Mouse (Mus musculus) heart, postnatal 4 days (tissue): Measurements from ENCODE around the gene Fzd9. TPM values are rescaled to one million over a fixed set of nuclear protein-coding genes. Genes with fewer than 3 reads are reported as not detected.
"Not testable (repeated sequence)": the region's sequence is repeated elsewhere in the genome, so short reads cannot be mapped to it uniquely, and the experiment has no call there.

Experiments used
- DNase-seq: peaks from one replicate; pipeline ENCODE4 v3.0.0; 2021
- microRNA-seq, 2 experiments: library from miRNA; unstranded; fragments of <30 nt; microRNA quantifications; one replicate each; pipeline ENCODE4 v1.2.0; 2021 to 2022
- total RNA-seq, 2 experiments: library from RNA; stranded (reverse); gene quantifications; 2 replicates each; pipeline ENCODE4 v1.2.3; 2021

The Fzd9 gene
- total RNA-seq, 2 experiments from 2014 or later, result 1.2 to 1.7 TPM

- no peak for DNase-seq
These were observed 1.9 kb downstream of the Fzd9 start for GRCm38 (mm10) chr5:135248956-135249676.

GRCm38 (mm10) chr5:135247337-135247736 is 3.7 kb downstream of the Fzd9 start:
- no peak for DNase-seq

- DNase-seq, result no peak
These were observed 4.5 kb downstream of the Fzd9 start for GRCm38 (mm10) chr5:135246531-135246930.

- no peak for DNase-seq
These were observed 7.9 kb downstream of the Fzd9 start for GRCm38 (mm10) chr5:135243166-135243565.

- no peak for DNase-seq
These were observed 8.4 kb downstream of the Fzd9 start for GRCm38 (mm10) chr5:135242608-135243007.

- no peak for DNase-seq
These were observed 8.9 kb downstream of the Fzd9 start for GRCm38 (mm10) chr5:135242136-135242535.

GRCm38 (mm10) chr5:135241474-135241873 is 9.6 kb downstream of the Fzd9 start:
- DNase-seq, result no peak

- no peak for DNase-seq
These were observed 12.2 kb downstream of the Fzd9 start for GRCm38 (mm10) chr5:135238832-135239231.

GRCm38 (mm10) chr5:135236571-135236970 is 14.5 kb downstream of the Fzd9 start:
- peak; percentile 79 for DNase-seq

- DNase-seq, result no peak
These were observed 17.7 kb downstream of the Fzd9 start for GRCm38 (mm10) chr5:135233166-135233920.

- no peak for DNase-seq
These were observed 20.8 kb downstream of the Fzd9 start for GRCm38 (mm10) chr5:135230186-135230585.

- not testable (repeated sequence) for DNase-seq
These were observed 25.2 kb downstream of the Fzd9 start for GRCm38 (mm10) chr5:135225879-135226278.

- no peak for DNase-seq
These were observed 26.9 kb downstream of the Fzd9 start for GRCm38 (mm10) chr5:135224169-135224568.

GRCm38 (mm10) chr5:135222066-135222465 is 29.0 kb downstream of the Fzd9 start:
- no peak for DNase-seq

GRCm38 (mm10) chr5:135220941-135221340 is 30.1 kb downstream of the Fzd9 start:
- no peak for DNase-seq

GRCm38 (mm10) chr5:135216871-135217270 is 34.2 kb downstream of the Fzd9 start:
- DNase-seq, result no peak

GRCm38 (mm10) chr5:135208197-135208596 is 42.8 kb downstream of the Fzd9 start:
- DNase-seq, result no peak

- DNase-seq, result no peak
These were observed 48.3 kb downstream of the Fzd9 start for GRCm38 (mm10) chr5:135202763-135203162.

Small RNAs within 50 kb of the gene (microRNA-seq; reads per million reads assigned to microRNA genes)
- gene Gm25315, result 0 reads per million in 2 experiments

Other genes with a start within 250 kb of the Fzd9 start
- gene Abhd11, start 242.1 kb downstream of the Fzd9 start, total RNA-seq, result 10 to 100 TPM; 55.0 to 59.6 TPM
- 1 to 10 TPM; 5.6 to 6.0 TPM for gene Stx1a, start 227.7 kb downstream of the Fzd9 start, total RNA-seq
- gene Dnajc30, start 187.0 kb downstream of the Fzd9 start, total RNA-seq, result 10 to 100 TPM; 24.8 to 26.6 TPM
- 10 to 100 TPM; 28.5 to 37.0 TPM for gene Bud23, start 186.3 kb downstream of the Fzd9 start, total RNA-seq
- gene Vps37d, start 173.0 kb downstream of the Fzd9 start, total RNA-seq, result 1 to 10 TPM; 2.8 to 2.9 TPM
- gene Mlxipl, start 161.3 kb downstream of the Fzd9 start, total RNA-seq, result 1 to 10 TPM; 8.4 to 9.6 TPM
- gene Tbl2, start 101.6 kb downstream of the Fzd9 start, total RNA-seq, result 10 to 100 TPM; 15.8 to 18.4 TPM
- gene Bcl7b, start 82.9 kb downstream of the Fzd9 start, total RNA-seq, result 10 to 100 TPM; 31.1 to 31.9 TPM
- gene Baz1b, start 64.0 kb downstream of the Fzd9 start, total RNA-seq, result 10 to 100 TPM; 53.9 to 54.3 TPM
- under 1 TPM; 0.69 to 0.74 TPM for gene Fkbp6, start 98.8 kb upstream of the Fzd9 start, total RNA-seq
- gene Trim50, start 102.1 kb upstream of the Fzd9 start, total RNA-seq, result not detected
- gene Nsun5, start 118.7 kb upstream of the Fzd9 start, total RNA-seq, result 10 to 100 TPM; 14.5 to 15.1 TPM
- gene Pom121, start 143.3 kb upstream of the Fzd9 start, total RNA-seq, result 10 to 100 TPM; 31.9 to 32.1 TPM